Mouse (Mus musculus): ENCODE results near the gene Ptprj.

Gene Ptprj

DNA sequence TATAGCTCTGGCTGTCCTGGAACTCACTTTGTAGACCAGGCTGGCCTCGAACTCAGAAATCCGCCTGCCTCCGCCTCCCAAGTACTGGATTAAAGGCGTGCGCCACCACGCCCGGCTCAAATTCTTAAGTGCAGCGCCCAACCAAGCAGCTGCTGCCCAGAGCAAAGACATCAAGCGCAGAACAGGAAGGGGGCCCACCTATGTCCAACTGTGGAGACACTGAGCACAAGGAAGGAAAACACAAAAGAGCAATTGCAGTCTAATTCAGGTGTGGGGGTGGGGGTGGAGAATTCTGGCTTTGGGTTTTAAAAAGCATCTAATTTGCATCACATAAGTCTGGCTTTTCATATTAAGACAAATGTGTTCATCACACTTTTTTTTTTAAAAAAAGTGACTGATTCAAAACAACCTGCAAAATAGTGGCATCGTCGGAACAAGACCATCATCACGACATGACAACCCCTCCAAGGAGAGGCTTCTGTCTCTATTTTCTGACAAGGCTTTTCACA lies 20.7 kb downstream of the Ptprj start:
- DNase-seq (ENCODE audit: low spot score in 2 of 2) = no peak

DNA sequence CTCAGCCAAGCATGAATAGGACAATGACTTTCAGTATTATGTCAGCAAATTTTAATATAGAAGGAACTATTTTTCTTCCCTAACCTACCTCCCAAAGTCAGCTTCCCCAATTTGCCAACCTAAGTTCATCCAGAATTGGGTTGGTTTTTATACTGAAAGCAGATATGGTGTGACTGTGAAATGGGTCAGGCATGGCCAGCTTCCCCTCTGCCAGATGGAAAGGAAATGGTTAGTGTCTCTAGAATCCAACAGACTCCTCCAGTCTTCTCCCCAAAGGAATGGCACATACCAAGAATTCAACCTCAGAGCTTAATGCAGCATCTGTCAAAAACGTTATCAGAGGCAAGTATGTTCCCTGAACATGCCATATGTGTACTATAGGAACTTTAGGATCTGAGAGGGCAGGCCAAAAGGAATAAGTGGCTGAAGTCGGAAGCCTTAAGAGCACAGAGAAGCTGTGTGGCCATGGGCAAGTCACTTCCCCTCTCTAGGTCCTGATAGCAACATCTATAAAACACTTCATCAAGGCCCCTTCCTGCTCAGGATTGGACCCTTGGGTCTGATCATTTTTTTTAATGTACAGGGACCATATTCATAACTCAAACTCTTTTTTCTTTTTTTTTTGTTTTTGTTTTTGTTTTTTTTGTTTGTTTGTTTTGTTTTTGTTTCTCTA lies 21.3 kb downstream of the Ptprj start:
- no peak for DNase-seq (ENCODE audit: low spot score in 2 of 2)

DNA sequence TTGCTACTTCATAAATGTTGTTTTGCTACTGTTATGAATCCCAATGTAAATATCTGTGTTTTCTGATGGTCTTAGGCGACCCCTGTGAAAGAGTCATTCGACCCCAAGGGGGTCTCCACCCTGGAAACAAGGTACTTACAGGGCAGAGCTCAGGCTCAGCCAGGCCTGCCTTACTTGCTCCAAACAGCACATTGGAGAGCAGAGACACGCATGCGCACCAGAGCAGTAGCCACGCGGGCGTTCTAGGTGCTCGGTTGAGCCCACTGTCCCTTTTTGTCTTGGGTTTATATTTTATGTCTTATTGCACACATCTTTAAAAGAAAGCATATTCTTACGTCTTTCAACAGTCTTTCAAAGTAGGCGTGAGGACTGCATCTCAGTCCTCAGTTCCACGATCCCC lies 22.1 kb downstream of the Ptprj start:
- DNase-seq (ENCODE audit: low spot score in 2 of 2) = no peak

DNA sequence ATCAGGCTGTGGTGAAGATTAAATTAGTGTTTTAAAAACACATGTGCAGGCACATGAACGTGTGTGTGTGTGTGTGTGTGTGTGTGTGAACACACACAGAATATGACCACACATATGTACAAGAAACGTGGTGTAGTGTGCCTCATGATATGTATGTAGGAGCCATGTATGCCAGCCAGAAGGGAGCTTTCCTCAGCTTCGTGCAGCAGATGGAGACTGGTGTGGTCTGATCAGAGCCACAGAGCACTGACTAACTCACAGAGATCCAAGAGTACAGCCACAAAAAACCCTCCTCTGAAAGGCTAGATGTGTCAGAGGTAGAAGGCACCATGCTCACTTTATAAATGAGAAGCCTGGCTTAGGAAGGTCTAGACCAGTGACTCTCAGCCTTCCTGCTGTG lies 22.5 kb downstream of the Ptprj start:
- no peak for DNase-seq (ENCODE audit: low spot score in 2 of 2)

DNA sequence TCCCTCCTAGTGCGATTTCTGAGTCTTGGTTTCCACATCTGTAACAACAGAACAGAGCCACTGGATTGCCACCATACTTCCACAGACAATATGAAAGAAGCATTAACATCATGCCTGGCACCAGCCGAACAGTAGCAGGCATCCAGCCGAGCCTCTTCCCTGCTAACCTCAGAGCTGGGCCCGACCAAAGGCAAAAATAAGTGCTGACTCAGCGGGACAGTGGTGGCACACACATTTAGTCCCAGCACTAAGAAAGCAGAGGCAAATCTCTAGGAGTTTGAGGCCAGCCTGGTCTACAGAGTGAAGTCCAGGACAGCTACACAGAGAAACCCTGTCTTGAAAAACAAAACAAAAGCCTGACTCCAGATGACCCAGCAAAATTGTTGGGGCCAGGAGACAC lies 24.7 kb downstream of the Ptprj start:
- no peak for DNase-seq (ENCODE audit: low spot score in 2 of 2)

DNA sequence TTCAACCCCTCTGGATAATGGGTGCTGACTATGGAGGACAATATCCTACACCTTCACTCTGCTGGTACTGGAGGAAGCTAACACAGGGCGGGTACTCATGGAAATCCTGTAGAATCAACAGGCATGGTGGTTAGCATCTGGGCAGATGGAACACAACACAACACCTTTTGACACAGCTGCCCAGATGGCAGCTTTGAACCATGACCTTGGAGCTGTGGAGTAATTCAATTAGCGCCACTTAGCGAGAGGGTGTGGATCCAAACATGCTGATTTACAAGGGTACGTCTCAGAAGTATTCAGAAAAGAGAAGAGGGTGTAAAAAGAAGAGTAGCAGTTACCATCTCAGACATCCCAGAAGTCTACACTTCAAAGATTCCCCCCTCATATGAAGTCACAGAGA lies 25.6 kb downstream of the Ptprj start:
- no peak for DNase-seq (ENCODE audit: low spot score in 2 of 2)

DNA sequence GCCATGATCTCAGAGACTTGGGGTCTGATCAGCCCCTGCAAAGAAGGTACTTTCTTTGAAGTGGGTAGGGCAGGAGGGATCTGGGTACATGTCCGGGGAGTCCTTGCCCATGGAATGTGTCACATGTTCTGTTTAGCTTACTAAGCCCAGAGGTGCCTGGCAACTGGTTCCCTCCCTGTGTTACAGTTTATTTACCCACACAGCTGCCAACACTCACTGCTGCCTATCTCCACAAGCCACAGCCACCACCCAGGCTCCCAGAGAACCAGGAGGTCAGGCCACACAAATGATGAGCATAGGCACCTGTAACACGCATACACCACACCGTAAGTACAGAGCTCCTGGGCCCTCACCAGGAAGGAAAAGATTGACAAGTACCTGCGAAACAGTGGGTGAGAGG lies 26.6 kb downstream of the Ptprj start:
- DNase-seq (ENCODE audit: low spot score in 2 of 2) = peak; percentile 41 to 46

DNA sequence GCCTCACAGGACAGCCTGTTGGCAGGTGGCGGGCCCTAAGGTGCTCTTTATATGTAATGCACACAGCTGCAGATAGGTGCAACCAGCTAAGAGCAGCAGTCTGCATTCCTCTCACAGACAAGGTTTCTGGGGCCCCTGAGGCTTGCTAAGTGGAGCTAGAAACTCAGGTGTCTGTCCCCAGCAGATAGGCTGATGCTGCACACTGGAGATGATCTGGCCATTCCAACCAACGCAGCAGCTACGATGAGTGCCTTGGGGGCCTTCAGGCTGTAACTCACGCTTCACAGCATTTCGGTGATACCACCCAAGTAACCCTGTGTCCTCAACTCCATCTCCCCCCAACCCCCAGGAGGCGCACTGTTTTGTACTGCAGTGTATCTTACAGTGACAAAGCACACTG lies 29.8 kb downstream of the Ptprj start:
- no peak for DNase-seq (ENCODE audit: low spot score in 2 of 2)

DNA sequence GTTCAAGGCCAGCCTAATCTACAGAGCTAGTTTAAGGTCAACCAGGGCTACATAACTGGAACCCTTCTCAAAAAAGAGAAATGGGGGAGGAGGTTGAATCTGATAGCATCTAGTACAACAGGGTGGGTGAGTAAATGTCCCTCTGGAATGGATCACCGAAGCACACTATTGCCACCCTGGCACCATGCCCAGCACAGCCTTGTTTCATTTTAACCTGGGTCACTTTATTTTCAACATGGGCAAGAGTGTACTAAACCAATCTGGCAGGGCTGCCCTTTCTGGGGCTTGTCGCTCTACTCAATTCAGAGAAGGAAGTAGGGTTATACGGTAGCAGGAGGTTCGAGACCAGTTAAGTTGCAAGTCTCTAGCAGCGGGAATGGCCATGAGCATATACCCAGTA lies 31.9 kb downstream of the Ptprj start:
- no peak for DNase-seq (ENCODE audit: low spot score in 2 of 2)

DNA sequence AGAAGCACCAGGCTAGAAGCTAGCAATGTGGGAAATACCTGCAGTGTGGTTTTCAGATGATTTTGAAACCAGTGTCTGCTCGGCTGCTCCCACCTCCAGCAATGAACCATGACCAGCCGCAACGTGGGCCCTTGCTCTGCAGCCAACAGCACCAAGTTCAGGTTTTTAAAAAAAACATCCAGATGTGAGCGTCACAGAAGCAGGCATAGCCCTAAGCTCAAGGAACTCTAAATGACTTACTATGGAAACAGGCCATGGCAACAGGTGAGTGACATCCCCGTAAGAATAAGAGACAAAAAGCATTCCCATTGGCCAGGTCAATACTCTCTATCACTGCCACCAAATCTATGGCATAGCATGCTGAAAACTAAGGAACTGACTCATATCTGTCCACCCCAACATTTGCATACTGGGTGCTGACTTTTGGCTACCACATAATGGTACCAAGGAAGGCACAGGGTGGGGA lies 33.3 kb downstream of the Ptprj start:
- no peak for DNase-seq (ENCODE audit: low spot score in 2 of 2)

DNA sequence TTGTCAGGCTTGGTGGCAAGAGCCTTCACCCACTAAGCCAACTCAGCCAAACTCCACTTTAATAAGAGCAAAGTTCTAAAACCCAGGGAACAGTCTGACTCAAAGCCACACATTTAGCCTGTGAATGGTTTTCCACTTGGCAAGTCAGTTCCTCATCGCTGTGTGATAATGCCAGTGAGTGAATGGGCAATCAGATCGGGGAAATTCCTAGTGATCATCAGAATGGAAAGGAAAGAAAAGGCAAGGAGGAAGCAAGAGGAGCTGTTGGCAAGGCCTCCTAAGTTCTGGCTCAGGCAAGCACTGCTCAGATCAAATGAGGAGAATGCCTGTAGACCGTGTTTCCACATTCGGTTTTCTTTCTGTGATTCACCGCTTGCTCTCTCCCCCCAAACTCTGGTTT lies 35.2 kb downstream of the Ptprj start:
- peak in 1 of 2 experiments; percentile 8 for DNase-seq (ENCODE audit: low spot score in 2 of 2)

DNA sequence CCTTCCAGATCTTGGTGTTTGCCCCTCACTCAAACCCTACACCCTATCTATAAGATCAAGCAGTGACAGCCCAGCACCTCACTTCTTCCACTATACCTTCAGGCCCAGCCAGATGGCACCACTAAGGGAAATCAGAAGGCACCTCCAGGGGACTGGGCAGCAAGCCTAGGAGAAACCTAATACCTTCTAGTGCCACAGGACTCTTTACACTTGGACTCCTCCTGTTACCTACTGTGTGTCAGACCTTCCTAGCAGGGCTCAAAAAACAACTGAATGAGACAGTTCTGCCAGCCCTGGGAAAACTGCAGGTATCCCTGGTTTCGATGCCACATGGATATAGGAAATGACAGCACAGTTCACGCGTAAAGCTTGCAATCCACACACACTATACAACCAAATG lies 36.5 kb downstream of the Ptprj start:
- no peak for DNase-seq (ENCODE audit: low spot score in 2 of 2)

DNA sequence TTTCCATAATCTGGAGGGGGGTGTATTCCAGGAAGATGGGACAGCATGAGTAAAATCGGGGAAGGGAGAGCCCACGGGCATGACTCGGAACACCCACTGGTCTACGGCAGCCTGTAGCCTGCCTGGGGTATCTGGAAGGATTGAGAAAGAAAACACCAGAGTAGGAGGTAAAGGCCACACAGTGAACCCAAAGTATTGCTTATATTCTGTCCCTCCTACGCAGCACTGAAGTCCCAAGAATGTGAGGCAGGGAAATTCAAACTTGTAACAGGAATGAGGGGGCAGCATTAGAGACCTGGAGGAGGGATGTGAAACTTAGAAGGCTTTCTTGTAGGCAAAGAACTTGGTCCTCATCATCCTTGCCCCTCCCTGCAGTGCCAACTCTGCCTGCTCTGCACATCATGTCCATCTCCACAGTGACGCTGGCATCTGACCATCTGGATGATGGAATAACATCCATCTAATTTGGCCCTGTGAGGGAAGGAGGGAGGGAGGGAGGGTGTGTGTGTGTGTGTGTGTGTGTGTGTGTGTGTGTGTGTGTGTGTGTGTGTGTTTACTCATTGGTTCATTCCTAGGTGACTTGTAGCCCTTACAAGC lies 37.2 kb downstream of the Ptprj start:
- DNase-seq (ENCODE audit: low spot score in 2 of 2) = no peak

DNA sequence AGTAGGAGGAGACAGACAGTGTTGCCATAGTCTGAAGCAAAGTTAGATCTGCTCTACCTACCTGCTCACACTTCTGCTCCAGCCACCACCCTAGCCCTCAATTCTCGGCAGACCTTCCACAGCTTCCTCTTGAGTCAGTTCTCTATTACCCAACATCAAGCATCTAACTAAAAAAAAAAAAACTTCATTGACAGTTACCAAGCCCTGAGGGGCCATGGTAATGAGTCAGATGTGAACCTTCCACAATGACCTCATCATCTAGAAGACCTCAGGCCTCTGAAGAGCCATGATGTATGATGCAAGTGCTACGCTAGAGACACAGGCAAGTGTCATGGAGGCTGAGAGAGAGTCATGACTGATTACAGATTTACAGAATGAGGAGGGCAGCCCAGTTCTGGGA lies 37.8 kb downstream of the Ptprj start:
- peak; percentile 18 to 29 for DNase-seq (ENCODE audit: low spot score in 2 of 2)

DNA sequence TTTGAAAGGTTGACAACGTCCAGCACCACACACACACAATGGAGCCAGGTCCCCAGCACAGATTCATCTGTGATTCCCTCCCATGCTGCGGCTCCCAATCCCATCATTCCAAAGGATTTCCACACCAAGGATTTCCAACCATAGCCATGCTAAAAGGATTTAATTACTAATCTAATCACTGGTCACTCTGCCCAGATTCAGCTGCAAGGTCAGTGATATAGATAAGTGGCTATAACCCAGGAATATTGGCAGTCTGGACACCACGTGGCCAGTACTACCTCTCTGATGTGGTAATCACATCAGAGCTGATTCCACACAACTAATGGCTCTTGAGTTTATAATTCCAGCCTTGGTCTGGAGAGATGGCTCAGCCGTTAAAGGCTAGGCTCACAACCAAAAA lies 41.2 kb downstream of the Ptprj start:
- DNase-seq (ENCODE audit: low spot score in 2 of 2) = no peak

DNA sequence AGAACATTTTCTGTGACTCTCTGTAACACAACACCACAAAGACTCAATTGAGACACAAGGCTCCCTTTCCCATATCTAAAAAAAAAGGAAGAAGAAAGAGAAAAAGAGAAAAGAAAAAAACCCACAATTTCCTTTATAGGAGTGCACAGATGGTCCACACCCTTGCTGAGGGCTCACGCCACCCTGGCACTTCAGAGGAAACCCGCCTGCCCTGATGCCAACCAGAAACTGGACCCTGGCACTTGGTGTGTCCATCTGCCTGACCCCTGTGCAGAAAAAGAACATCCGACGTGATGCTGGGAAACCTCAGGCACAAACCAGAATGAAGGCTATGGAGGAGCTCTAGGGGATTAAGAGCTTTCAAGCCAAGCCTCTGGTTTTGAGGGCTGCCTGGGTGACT lies 43.2 kb downstream of the Ptprj start:
- no peak for DNase-seq (ENCODE audit: low spot score in 2 of 2)

DNA sequence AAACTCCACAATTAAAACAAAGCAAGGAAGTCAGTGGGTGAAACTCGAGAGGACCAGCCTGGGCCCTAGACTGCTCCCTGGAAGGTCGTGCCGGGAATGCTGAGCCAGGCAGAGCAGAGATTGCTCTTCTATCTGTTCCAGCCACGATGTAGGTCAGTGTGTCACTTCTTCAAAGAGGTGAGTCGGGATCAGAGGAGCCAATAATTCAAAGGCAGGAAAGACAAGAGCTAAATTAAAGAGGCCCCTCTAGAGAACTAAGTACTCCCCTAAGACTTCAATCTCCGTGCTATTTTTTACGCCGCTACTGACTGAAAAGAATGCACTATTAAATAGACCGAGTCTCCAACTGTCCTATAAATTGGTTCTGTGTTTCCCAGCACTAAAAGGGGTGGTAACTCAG lies 43.9 kb downstream of the Ptprj start:
- DNase-seq (ENCODE audit: low spot score in 2 of 2) = no peak

DNA sequence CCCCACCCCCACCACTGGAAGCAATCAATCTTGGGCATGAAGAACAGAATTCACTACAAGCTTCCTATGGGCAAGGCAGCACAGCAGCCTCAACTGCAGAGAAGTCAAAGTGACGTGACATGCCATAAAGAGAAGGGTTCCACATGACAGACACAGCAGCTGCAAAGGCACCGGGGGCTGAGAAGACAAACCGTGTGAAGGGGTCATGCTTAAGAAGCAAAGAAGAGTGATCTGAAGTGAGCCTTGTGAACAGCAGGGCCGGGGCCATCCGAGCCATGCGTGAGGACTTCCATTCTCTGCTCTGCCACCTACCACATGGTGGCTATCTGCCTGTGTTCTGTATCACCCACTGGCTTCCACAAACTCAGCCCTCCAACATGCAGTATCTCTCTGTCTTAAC lies 45.7 kb downstream of the Ptprj start:
- no peak for DNase-seq (ENCODE audit: low spot score in 2 of 2)

DNA sequence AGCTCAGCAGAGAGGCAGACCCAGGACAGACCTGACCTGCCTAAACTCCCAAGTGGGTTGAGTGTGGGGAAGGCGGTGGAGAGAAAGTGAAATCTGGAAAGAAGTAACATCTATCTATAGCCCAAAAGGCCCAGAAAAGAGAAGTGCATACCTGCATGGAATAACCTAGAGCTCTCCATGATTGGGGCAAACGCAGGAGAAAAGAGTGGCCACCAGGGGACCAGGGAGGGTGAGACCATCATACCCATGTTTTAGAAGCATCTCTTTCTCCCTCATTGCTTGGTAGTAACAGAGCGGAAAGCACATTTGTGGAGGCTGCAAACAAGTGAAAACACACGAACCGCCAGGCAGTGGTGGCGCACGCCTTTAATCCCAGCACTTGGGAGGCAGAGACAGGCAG lies 46.5 kb downstream of the Ptprj start:
- no peak for DNase-seq (ENCODE audit: low spot score in 2 of 2)

DNA sequence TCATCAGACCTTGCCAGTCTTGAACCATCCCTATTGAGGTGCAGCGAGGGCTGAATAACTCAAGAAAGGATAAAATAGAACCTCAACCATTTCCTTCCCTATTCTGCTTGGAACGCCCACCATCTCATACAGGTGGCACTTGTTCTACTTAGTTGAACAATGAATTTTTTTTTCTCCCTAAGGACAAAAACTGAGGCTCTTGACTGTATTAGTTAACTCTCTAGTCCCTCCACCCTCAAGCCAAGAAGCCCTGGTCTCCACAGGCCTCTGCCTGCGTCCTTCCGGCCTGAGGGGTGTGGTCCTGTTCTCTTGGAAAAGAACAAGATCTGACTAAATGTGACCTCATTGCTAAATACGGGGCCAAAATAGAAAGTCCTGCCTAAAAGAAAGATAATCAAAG lies 48.4 kb downstream of the Ptprj start:
- peak; percentile 68 to 72 for DNase-seq (ENCODE audit: low spot score in 2 of 2)

DNA sequence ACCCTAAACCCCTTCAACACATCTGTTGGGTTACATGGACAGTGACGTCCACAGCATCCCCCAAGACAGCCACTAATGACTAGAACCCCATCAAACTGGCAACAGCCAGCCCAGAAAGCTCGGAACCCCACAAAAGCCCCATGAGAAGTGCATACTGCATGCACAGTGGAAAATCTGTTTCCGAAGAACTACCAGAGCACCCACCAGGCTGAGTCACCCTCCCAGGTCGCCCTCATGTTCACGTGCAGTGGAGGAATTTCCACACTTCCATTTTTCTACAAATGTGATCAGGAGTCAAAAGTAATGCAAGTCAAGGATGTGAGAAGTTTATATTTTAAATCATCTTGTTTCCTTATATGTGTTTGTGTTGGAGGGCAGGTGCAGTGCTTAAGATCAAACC lies 52.3 kb downstream of the Ptprj start:
- no peak for DNase-seq (ENCODE audit: low spot score in 2 of 2)

DNA sequence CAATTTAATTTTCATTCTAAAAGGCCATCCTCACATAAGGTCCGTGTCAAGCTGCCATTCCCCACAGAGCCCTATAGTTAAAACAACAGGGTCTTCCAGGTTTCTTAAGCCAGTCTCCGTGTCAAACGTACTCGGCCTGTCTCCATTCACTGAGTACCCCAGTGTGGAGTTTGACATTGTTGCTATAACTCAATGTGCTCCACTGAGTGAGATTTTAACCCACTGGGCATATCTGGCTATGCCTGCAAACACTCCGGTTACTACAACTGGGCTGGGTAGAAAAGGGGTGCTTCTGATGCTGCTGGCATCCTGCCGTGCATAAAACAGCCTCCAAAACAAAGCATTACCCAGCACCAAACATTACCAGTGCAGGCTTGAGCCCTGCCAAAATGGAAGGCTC lies 53.5 kb downstream of the Ptprj start:
- DNase-seq (ENCODE audit: low spot score in 2 of 2) = no peak

DNA sequence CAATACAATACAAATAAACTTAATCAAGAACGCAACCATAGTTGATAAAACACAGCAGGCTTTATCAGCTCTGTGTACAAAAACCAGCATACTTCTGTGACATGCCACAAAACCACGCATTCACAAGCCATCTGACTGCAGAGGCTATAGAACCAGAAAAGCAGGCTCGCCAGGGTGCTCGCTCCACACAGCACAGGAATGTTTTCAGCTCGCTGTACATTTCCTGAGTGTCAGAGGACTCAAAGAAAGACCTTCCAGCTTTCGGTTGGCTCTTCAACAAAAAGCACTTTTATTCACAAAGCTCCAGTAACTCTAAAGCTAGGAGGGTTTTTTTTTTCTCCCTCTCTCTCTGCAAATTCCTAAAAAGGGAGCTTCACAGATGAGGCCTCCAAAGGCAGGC lies 53.9 kb downstream of the Ptprj start:
- DNase-seq (ENCODE audit: low spot score in 2 of 2) = no peak

DNA sequence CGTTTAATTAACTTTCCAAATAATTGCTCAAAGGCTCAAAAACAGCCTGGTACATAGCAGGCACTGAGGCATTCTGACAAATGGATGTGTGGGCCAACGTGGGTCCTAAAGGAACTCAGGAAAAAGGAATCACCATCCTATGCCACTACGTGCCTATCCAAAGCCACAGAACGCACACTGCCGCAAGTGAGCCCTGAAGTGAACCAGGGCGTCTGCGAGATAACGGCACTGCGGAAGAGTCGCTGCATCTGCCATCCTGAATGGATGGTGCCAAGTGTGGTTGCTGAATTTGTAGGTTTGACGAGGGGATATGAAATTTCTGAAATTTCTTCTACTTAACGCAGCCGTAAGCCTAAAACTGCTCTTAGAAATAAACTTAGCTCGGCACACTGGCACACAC lies 54.6 kb downstream of the Ptprj start:
- no peak for DNase-seq (ENCODE audit: low spot score in 2 of 2)
